Mouse (Mus musculus): ENCODE measurements at regions not wholly inside any gene's neighbourhood (a gene's known extent, or its start where the extent isn't known, plus 50 kb on each side); places are given as distances from the start of the nearest gene placed in this dataset.

DNA sequence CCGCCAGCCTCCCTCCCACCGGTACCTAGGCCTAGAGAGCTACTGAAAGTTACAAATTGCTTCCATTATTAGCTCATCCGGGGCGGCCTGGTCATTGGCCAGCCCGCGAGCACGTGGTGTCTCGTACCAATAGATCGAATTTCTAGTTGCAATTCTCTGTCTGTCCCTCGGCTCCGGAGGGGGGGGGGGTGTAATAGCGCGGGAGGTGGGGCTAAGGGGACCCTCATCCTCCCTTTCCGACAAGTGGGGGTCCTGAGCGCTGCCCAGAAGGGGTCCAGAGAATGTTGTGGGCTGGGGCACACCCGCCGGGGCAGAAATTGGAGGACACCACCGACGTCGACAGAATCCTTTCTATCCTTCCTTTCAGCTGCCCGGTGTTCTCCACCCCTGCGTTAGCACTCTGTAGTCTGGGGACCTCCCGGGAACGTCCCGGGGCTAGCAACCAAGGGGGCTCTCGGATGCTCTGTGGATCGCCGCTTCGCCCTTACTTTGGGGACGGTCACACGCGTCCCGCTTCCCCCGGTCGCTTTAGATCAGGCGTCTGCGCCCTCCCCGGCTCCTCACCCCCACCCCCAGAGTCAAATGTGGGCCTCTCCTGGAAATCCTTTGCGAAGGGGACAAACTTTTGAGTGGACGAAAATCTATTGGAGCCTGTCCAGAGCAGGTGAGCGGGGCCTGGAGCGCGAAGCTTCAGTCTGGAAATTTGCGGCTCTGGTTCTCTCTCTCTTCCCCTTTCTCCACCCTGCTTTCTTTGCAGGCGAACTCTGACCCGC lies 64.6 kb downstream of the Smug1 start:
- Histone ChIP-seq H3K9ac (peak overlapping the region; percentile 50), H3K27me3 (replicated peaks) (peaks cover 99% of the 10 kb centered on the region), H3K4me3 (peak overlapping the region; percentile 51), H3K9me3 (no peaks in the 10 kb centered on the region), H3K4me2 (peak overlapping the region; percentile 73), H3K4me1 (peaks cover 14% of the 10 kb centered on the region), H3K36me3 (no peaks in the 10 kb centered on the region), H3K27ac (replicated peaks) (no peak overlapping the region)
- no peak for ATAC-seq (ENCODE audit: extremely low read depth, insufficient number of reproducible peaks, low FRiP score, low TSS enrichment)
- WGBS, result 1% methylated on average over 46 of the region's 46 CpGs

GRCm38 (mm10) chr15:103100121-103100520 lies 66.8 kb downstream of the Smug1 start:
- Histone ChIP-seq H3K36me3 (no peaks in the 10 kb centered on the region), H3K27me3 (replicated peaks) (peaks cover 99% of the 10 kb centered on the region), H3K4me1 (peaks cover 14% of the 10 kb centered on the region), H3K4me3 (no peak overlapping the region), H3K9ac (no peak overlapping the region), H3K9me3 (no peaks in the 10 kb centered on the region), H3K4me2 (no peak overlapping the region), H3K27ac (replicated peaks) (no peak overlapping the region)
- WGBS, result 67% methylated on average over 4 of the region's 4 CpGs
- no peak for ATAC-seq (ENCODE audit: extremely low read depth, insufficient number of reproducible peaks, low FRiP score, low TSS enrichment)

DNA sequence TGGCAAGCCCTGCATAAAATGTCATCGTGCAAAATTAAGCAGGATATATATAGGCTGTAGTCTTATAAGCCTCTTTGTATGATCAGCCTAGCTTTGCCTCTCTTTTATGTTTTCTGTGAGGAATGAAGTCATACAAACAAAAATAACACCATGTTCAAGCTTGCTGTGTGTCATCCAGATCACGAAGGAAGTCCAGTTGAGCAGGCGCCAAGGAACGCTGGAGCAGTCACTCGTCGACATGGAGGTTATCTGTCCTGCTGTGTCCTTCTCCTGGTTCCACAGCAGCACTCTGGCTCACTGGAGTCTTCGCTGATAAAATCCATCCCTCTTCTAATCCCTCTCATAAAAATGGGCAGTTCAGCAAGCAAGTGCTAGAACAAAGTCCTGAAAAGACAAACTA lies 72.4 kb downstream of the Smug1 start:
- Histone ChIP-seq H3K36me3 (no peaks in the 10 kb centered on the region), H3K9ac (no peak overlapping the region), H3K27ac (replicated peaks) (no peak overlapping the region), H3K9me3 (no peaks in the 10 kb centered on the region), H3K4me2 (no peak overlapping the region), H3K4me1 (0 out of 2 replicates have a peak, but pooled peaks cover 7% of the 10 kb centered on the region), H3K4me3 (no peak overlapping the region), H3K27me3 (replicated peaks) (peaks cover 100% of the 10 kb centered on the region)
- 40% methylated on average over 7 of the region's 7 CpGs for WGBS
- ATAC-seq (ENCODE audit: extremely low read depth, insufficient number of reproducible peaks, low FRiP score, low TSS enrichment), result no peak

GRCm38 (mm10) chr15:103093655-103094054 lies 73.2 kb downstream of the Smug1 start:
- WGBS, result 61% methylated on average over 12 of the region's 12 CpGs

DNA sequence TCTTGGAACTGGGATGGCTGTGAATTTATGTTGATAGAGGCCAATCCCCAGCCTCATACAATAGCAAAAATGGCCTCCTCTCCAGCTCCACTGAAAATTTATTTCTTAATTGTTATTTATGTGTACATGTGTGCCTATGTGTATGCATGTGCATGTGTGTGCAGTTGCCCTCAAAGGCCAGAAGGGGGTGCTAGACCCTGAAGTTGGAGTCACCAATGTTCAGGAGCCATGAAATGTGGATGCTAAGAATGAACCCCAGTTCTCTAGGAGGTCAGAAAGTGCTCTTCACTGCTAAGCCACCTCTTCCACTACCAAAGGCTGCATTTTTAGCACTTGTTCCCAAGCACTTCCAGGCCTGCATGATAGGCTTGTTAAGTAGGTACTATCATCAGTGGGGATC lies 73.8 kb downstream of the Hoxc4 start:
- Histone ChIP-seq H3K9me3 (peaks cover 2% of the 10 kb centered on the region; the same call in 1 of the 2 replicates), H3K36me3 (no peaks in the 10 kb centered on the region), H3K4me1 (peaks cover 11% of the 10 kb centered on the region), H3K4me3 (no peak overlapping the region), H3K4me2 (no peak overlapping the region), H3K27ac (replicated peaks) (no peak overlapping the region), H3K27me3 (replicated peaks) (peaks cover 100% of the 10 kb centered on the region), H3K9ac (no peak overlapping the region)
- ATAC-seq (ENCODE audit: extremely low read depth, insufficient number of reproducible peaks, low FRiP score, low TSS enrichment), result no peak

More at GRCm38 (mm10) chr15:103093655-103094054, 73.2 kb downstream of the Smug1 start:
- Histone ChIP-seq H3K4me3 (no peak overlapping the region), H3K27me3 (replicated peaks) (peaks cover 100% of the 10 kb centered on the region), H3K4me2 (no peak overlapping the region), H3K27ac (replicated peaks) (no peak overlapping the region), H3K36me3 (no peaks in the 10 kb centered on the region), H3K9ac (no peak overlapping the region), H3K9me3 (peaks cover 2% of the 10 kb centered on the region; the same call in 1 of the 2 replicates), H3K4me1 (0 out of 2 replicates have a peak, but pooled peaks cover 7% of the 10 kb centered on the region)
- ATAC-seq (ENCODE audit: extremely low read depth, insufficient number of reproducible peaks, low FRiP score, low TSS enrichment), result no peak

DNA sequence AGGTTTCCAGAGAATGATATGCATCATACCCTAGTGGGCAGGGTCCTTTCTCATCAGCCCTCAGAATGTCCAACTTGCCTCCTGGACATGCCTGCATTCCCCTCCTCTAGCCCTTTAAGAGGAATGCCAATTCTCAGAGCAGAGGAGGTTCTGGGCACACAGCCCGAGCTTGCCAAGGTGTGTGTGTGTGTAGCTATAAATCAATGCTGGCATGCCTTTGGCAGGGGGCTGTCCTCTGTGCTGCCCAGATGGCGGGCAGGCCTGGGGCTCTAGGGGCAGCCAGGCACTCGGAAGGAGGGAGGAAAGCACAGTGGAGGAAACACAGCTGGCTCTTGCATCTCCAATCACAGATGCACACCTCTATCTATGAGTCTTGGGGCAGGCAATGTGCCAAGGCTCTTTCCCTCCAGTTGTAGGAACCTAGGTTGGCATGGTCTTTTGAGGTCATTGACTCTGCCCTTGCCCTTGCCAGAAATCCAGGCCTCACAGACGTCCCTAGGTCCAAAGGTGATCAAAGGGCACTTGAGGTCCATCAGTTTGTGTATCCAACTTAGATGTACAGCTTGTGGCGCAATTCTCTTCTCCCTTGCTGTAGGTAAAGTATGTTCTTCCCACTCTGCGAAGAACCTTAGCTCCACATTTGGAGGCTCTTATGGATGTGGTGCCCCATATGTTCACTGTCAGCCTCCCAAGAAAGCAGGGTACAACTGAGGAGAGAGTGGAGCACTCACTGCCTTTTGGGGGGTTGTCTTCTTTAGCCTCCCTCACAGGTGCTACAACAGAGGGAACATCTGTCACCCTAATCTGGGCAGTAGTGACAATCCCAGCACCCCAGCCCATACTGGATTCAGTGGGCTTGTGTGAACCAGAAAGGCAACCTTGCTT lies 71.8 kb downstream of the Hoxc4 start:
- no peak overlapping the region for H3K9ac ChIP-seq
- H3K9me3 ChIP-seq, result peaks cover 2% of the 10 kb centered on the region; the same call in 1 of the 2 replicates
- H3K27me3 ChIP-seq (replicated peaks), result peaks cover 100% of the 10 kb centered on the region
- H3K36me3 ChIP-seq, result no peaks in the 10 kb centered on the region
- WGBS, result 45% methylated on average over 6 of the region's 6 CpGs
- no peak overlapping the region for H3K4me3 ChIP-seq
- H3K4me1 ChIP-seq, result peaks cover 31% of the 10 kb centered on the region
- H3K4me2 ChIP-seq, result no peak overlapping the region
- ATAC-seq (ENCODE audit: extremely low read depth, insufficient number of reproducible peaks, low FRiP score, low TSS enrichment), result no peak
- H3K27ac ChIP-seq (replicated peaks), result no peak overlapping the region

- 17% methylated on average over 1 of the region's 1 CpGs for WGBS
- no peak overlapping the region for H3K4me3 ChIP-seq
- no peak for ATAC-seq (ENCODE audit: extremely low read depth, insufficient number of reproducible peaks, low FRiP score, low TSS enrichment)
- no peaks in the 10 kb centered on the region for H3K36me3 ChIP-seq
- H3K9ac ChIP-seq, result no peak overlapping the region
- no peak overlapping the region for H3K4me2 ChIP-seq
- H3K27ac ChIP-seq (replicated peaks), result no peak overlapping the region
- peaks cover 100% of the 10 kb centered on the region for H3K27me3 ChIP-seq (replicated peaks)
- H3K9me3 ChIP-seq, result peaks cover 2% of the 10 kb centered on the region; the same call in 1 of the 2 replicates
- H3K4me1 ChIP-seq, result peaks cover 31% of the 10 kb centered on the region
These were observed 71.1 kb downstream of the Hoxc4 start for GRCm38 (mm10) chr15:103089852-103090251.

DNA sequence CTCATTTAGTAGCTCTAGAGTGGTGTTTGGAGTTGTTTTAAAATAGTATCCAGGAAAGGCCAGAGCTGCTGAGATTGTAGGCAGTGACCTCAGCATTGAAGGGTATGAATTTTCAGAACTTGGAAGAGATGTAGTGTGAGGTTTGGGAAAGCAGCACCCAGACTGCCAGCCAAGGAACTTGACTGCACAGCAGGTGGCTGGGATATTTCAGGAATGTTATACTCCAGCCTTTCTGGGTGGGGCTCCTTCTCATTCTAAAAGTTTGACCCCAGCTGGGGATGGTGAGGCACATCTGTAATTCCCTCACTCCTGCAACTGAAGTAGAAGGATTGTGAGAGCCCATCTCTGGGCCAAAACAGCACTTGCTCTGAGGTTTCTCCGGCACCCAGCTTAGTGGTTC lies 70.7 kb downstream of the Hoxc4 start:
- Histone ChIP-seq H3K4me2 (no peak overlapping the region), H3K4me3 (no peak overlapping the region), H3K27me3 (replicated peaks) (peaks cover 100% of the 10 kb centered on the region), H3K9me3 (peaks cover 2% of the 10 kb centered on the region; the same call in 1 of the 2 replicates), H3K27ac (replicated peaks) (no peak overlapping the region), H3K4me1 (peaks cover 28% of the 10 kb centered on the region), H3K36me3 (no peaks in the 10 kb centered on the region), H3K9ac (no peak overlapping the region)
- WGBS, result 83% methylated on average over 1 of the region's 1 CpGs
- ATAC-seq (ENCODE audit: extremely low read depth, insufficient number of reproducible peaks, low FRiP score, low TSS enrichment), result no peak

DNA sequence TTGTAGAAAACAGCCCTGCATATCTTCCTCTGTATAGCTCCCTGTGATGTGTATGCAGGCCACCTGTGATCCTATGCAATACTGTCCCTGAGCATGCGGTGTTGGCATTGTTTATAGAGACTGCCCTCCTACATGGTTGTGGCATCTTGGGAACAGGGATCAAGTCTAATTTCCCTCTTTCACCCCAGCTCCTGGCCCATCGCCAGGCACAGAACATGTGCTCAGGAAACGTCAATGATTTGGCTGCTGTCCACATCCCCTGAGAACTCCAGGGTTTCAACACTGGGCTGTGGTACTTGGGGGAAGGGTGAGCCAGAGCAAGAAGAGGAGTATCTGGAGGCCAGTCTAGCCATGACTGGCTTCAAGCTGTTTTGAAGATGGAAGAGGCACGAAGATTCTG lies 68.5 kb downstream of the Hoxc4 start:
- Histone ChIP-seq H3K4me2 (no peak overlapping the region), H3K36me3 (no peaks in the 10 kb centered on the region), H3K27ac (replicated peaks) (no peak overlapping the region), H3K4me1 (peaks cover 28% of the 10 kb centered on the region), H3K9me3 (peaks cover 2% of the 10 kb centered on the region; the same call in 1 of the 2 replicates), H3K9ac (no peak overlapping the region), H3K4me3 (no peak overlapping the region), H3K27me3 (replicated peaks) (peaks cover 100% of the 10 kb centered on the region)
- 28% methylated on average over 4 of the region's 4 CpGs for WGBS
- ATAC-seq (ENCODE audit: extremely low read depth, insufficient number of reproducible peaks, low FRiP score, low TSS enrichment), result no peak

GRCm38 (mm10) chr15:103086672-103087069 lies 67.9 kb downstream of the Hoxc4 start:
- 12% methylated on average over 15 of the region's 15 CpGs for WGBS
- no peaks in the 10 kb centered on the region for H3K36me3 ChIP-seq
- peaks cover 2% of the 10 kb centered on the region; the same call in 1 of the 2 replicates for H3K9me3 ChIP-seq
- H3K27ac ChIP-seq (replicated peaks), result no peak overlapping the region
- ATAC-seq (ENCODE audit: extremely low read depth, insufficient number of reproducible peaks, low FRiP score, low TSS enrichment), result no peak
- peak overlapping the region; percentile 36 for H3K4me3 ChIP-seq
- peaks cover 28% of the 10 kb centered on the region for H3K4me1 ChIP-seq
- peak overlapping the region; percentile 63 for H3K4me2 ChIP-seq
- H3K9ac ChIP-seq, result no peak overlapping the region
- peaks cover 100% of the 10 kb centered on the region for H3K27me3 ChIP-seq (replicated peaks)
